Mouse (Mus musculus): ENCODE results near the gene Myo1a.

GRCm38 (mm10) chr10:127736266-127736665 lies 31.3 kb downstream of the Myo1a start:
- no peak for TF ChIP-seq CEBPB (IDR thresholded peaks at IDR 0.05; ENCODE audit: low read depth)
- TF ChIP-seq CTCF (IDR thresholded peaks at IDR 0.05; ENCODE audit: control insufficient read depth, insufficient read depth, insufficient read length): no peak
- TF ChIP-seq USF1 (IDR thresholded peaks at IDR 0.05; ENCODE audit: low read depth): no peak
- no peak for TF ChIP-seq FOSL1 (IDR thresholded peaks at IDR 0.05; ENCODE audit: insufficient read depth, low read length, poor library complexity, severe bottlenecking)

Data from C2C12 (cell line).